In the genomic region with DNA sequence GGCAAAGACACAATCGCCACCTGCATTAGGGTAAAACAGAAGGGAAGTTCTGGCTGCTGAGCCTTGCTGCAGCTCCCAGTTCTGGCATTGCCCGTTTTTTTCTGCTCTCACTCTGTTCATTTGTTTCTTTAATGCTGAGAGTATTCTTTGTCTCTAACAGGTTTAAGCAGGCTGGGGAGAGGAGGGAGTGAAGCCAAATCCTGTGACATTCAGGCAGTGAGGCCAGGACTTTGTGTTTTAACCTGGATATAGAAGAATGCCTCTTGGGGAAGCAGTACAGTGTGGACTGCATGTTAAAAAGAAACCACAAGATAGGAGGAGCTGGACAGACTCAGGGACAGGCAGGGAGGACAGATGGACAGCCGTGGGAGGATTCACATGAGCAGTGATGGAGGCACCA, we compare ENCODE assay signal across 13 mouse cellular contexts. TPM values are rescaled to one million over a fixed set of nuclear protein-coding genes. Genes with fewer than 3 reads are reported as not detected.
DNase-seq lines count a peak whose midpoint lies in the region; ATAC-seq lines count a peak whose summit lies in the region.
"Had no signal": no experiment of that assay in that cellular context is flagged by ENCODE, and none has a peak within 500 bp of the region (broad histone marks: within the 10 kb centered on the region; RNA-seq: fewer than 3 reads in every experiment).

No protein-coding gene starts in this region.

- no peaks in the 10 kb centered on the region for H3K27me3 ChIP-seq in heart, embryonic 13.5 days (replicated peaks)
- H3K27me3 ChIP-seq in forebrain, embryonic 16.5 days (replicated peaks; ENCODE audit: control insufficient read depth, insufficient read depth, low read length), result no peaks in the 10 kb centered on the region
- H3K27me3 ChIP-seq: liver, embryonic 15.5 days had no signal

- no peak for DNase-seq in heart, adult 9 months (ENCODE audit: low spot score in 2 of 2)
- DNase-seq in layer of hippocampus, adult 11-12 months (ENCODE audit: low spot score), result peak; percentile 48
- no peak for DNase-seq in layer of hippocampus, adult 8-10 months (ENCODE audit: low spot score in 2 of 2)
- peak; percentile 53 for DNase-seq in brain, adult 2 months (ENCODE audit: low read depth, low spot score)
- DNase-seq in urinary bladder, postnatal 4 days (ENCODE audit: low spot score in 2 of 2), result no peak
- no peak for DNase-seq in right cerebral cortex, adult 18-20 months

- ATAC-seq in heart, embryonic 13.5 days (ENCODE audit: extremely low read depth, insufficient number of reproducible peaks, low FRiP score, low TSS enrichment), result no peak
- peak; percentile 58; the same call in 1 of the 2 replicates for ATAC-seq in forebrain, embryonic 16.5 days
- ATAC-seq: CD4-positive, CD25-positive, alpha-beta regulatory T cell, adult 4 months had no signal

- WGBS in heart, embryonic 13.5 days, result 76% methylated on average over 3 of the region's 3 CpGs
- WGBS in forebrain, embryonic 16.5 days, result 27% methylated on average over 3 of the region's 3 CpGs

- H3K27ac ChIP-seq in heart, embryonic 13.5 days (replicated peaks), result peak overlapping the region; percentile 17
- H3K27ac ChIP-seq in forebrain, embryonic 16.5 days (ENCODE audit: low read length), result peak overlapping the region; percentile 23; the same call in 1 of the 2 replicates
- H3K27ac ChIP-seq: liver, embryonic 15.5 days had no signal

- H3K9ac ChIP-seq in heart, embryonic 13.5 days, result peak overlapping the region; percentile 34; the same call in 1 of the 2 replicates
- H3K9ac ChIP-seq in forebrain, embryonic 16.5 days (replicated peaks; ENCODE audit: low read depth, low read length), result no peak overlapping the region
- H3K9ac ChIP-seq: liver, embryonic 15.5 days had no signal

- peaks cover 47% of the 10 kb centered on the region for H3K4me1 ChIP-seq in heart, embryonic 13.5 days
- peaks cover 13% of the 10 kb centered on the region for H3K4me1 ChIP-seq in forebrain, embryonic 16.5 days (replicated peaks; ENCODE audit: control insufficient read depth, insufficient read depth, low read length)

- H3K9me3 ChIP-seq in heart, embryonic 13.5 days, result no peaks in the 10 kb centered on the region
- no peaks in the 10 kb centered on the region for H3K9me3 ChIP-seq in forebrain, embryonic 16.5 days (ENCODE audit: control insufficient read depth, low read length)
- H3K9me3 ChIP-seq: liver, embryonic 15.5 days had no signal

- no peak overlapping the region for H3K4me2 ChIP-seq in heart, embryonic 13.5 days
- H3K4me2 ChIP-seq in forebrain, embryonic 16.5 days (ENCODE audit: low read length), result no peak overlapping the region
- H3K4me2 ChIP-seq: liver, embryonic 15.5 days had no signal

- no peak overlapping the region for H3K4me3 ChIP-seq in heart, embryonic 13.5 days
- no peak overlapping the region for H3K4me3 ChIP-seq in forebrain, embryonic 16.5 days (replicated peaks; ENCODE audit: low read length)
- H3K4me3 ChIP-seq: liver, embryonic 15.5 days had no signal

- H3K36me3 ChIP-seq in heart, embryonic 13.5 days, result peaks cover 15% of the 10 kb centered on the region
- H3K36me3 ChIP-seq in forebrain, embryonic 16.5 days (ENCODE audit: control insufficient read depth, insufficient read depth), result peaks cover 14% of the 10 kb centered on the region

RNA-seq across cellular contexts. Expression of a gene that starts 17.1 kb away (rescaled TPM):
- polyA plus RNA-seq in heart, embryonic 13.5 days (2015; fragmentation: Nextera tagmentation; extraction: Ambion mirVana), result 18.4 and 19.0 TPM in 2 replicates
- total RNA-seq in layer of hippocampus, adult 8-10 months (2022), result under 1 TPM in 2 of 4 experiments, not detected in 2; 0.13 to 0.19 TPM
- polyA plus RNA-seq in forebrain, embryonic 16.5 days (2015; fragmentation: Nextera tagmentation; extraction: Ambion mirVana), result 11.2 and 12.8 TPM in 2 replicates
- total RNA-seq: common myeloid progenitor, adult 5-6 weeks; left cerebral cortex, adult 18-20 months had no signal

RNA-seq across cellular contexts. Expression of a gene that starts 23.8 kb away (rescaled TPM):
- polyA plus RNA-seq in heart, embryonic 13.5 days (2015; fragmentation: Nextera tagmentation; extraction: Ambion mirVana), result not detected in 2 replicates
- total RNA-seq in layer of hippocampus, adult 8-10 months (2022), result under 1 TPM in 1 of 4 experiments, not detected in 3; 0.11 TPM
- polyA plus RNA-seq in forebrain, embryonic 16.5 days (2015; fragmentation: Nextera tagmentation; extraction: Ambion mirVana), result 0.48 TPM in 1 of 2 replicates, not detected in the other
- total RNA-seq: common myeloid progenitor, adult 5-6 weeks; left cerebral cortex, adult 18-20 months had no signal
- polyA plus RNA-seq: CD4-positive, CD25-positive, alpha-beta regulatory T cell, adult 4 months; heart, embryonic 14.5 days; liver, embryonic 15.5 days had no signal

RNA-seq across cellular contexts. Expression of a gene that starts 23.9 kb away (rescaled TPM):
- polyA plus RNA-seq in heart, embryonic 13.5 days (2015; fragmentation: Nextera tagmentation; extraction: Ambion mirVana), result 82.0 and 91.8 TPM in 2 replicates
- total RNA-seq in layer of hippocampus, adult 8-10 months (2022), result 1,000 to 10,000 TPM; 1,012 to 1,060 (median 1,025) TPM
- polyA plus RNA-seq in forebrain, embryonic 16.5 days (2015; fragmentation: Nextera tagmentation; extraction: Ambion mirVana), result 204 and 205 TPM in 2 replicates

Comparison
In these comparisons a context has a peak if more than half of its experiments do, and no peak if none do; other contexts are left out.
1. DNase-seq: peak in layer of hippocampus, adult 11-12 months (single experiment) and brain, adult 2 months (single experiment); none in heart, adult 9 months (0 of 2), layer of hippocampus, adult 8-10 months (0 of 2), urinary bladder, postnatal 4 days (0 of 2) and right cerebral cortex, adult 18-20 months (single experiment).